Mouse (Mus musculus) frontal cortex, postnatal 10 days (tissue): ENCODE results near the gene Zfp827.

Experiments
- DNase-seq, 2 experiments: peaks; one replicate each; pipeline ENCODE4 v3.0.0; 2022; ENCODE audit warnings: low spot score in 2 of 2, mixed read lengths in 1 of 2

The Zfp827 gene

DNA sequence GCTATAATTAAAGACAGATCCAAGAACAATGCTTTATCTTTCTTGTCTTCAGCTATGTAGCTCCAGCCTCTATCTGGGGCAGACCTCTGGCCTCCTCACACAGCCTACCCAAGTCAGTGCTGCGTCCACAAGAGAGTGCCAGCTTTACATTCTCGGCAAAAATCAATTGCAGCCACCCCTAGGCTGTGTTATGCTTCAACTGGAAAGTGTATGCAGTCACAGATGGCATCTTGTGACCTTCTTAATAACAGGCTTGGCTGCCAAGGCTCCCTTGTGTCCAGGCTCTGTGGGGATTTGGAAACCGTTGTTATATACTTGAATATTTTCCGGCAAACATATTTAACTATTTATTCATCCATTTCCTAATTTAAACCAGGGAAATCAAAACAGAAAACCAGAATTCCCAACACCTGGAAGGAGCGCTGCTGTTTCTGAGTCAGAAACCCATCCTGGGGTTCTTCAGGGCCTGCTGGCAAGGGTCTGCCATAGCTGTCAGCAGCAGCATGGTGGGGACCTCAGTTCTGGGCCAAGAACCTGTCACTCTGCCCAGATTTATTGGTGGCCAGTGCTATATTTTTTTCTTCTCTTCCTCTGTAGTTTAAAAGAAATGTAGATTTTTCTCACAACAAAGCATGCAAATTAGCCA, 194.0 kb downstream of the Zfp827 start:
- no peak for DNase-seq

DNA sequence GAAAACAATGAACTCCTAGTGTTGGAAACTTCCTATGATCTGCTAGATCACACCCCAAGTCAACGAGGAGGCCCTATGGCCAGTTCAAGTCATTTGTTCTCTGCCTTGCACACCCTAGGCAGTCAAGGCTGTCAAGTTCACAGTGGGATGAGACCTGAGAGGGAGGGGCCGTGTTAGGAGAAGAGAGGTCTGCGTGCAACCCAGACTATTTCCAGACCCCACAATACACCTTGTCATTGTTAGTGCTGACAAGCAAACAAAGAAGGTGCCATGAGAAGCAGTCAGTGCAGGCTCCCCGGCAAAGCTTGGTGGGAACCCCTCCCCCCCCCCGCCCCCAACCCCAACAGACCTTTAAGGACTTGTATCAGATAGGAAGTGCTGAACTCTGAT, 194.5 kb downstream of the Zfp827 start:
- DNase-seq, result no peak

DNA sequence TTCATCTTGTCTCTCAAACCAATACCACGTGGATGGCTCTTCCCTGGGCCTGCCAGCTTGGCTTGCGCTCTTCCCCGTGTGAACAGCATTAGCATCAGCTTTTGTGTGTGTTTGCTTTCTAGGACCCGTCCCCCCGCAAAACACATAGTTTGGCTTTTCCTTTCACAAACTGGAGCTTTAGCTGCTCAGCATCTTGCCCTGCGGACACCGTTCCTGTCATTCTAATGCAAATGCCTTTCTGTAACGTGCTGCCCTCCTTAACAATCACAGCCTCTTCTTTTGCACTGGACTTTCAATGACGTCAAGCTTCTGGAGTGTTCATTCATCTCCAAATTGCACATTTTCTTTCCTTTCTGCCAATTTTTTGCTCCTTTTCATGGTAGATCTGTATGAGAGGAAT, 196.1 kb downstream of the Zfp827 start:
- DNase-seq, result no peak

DNA sequence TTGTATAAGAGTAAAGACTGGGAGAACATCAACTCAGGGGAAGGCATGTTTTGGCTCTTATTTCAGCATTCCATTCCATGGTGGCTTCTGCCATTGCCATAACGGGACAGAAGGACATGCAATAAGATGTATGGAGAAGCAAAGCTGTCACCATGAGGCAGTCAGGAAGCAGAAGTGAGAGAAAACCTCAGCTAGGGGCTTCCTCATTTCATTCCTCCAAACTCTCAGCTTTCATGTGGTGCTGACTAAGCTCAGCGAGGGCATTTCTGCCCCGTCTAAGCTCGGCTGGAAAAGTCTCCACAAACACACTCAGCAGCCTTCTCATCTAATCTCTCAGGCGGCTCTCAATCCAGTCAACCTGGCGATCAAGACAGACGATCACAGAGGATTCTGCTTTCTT, 197.3 kb downstream of the Zfp827 start:
- DNase-seq, result no peak

DNA sequence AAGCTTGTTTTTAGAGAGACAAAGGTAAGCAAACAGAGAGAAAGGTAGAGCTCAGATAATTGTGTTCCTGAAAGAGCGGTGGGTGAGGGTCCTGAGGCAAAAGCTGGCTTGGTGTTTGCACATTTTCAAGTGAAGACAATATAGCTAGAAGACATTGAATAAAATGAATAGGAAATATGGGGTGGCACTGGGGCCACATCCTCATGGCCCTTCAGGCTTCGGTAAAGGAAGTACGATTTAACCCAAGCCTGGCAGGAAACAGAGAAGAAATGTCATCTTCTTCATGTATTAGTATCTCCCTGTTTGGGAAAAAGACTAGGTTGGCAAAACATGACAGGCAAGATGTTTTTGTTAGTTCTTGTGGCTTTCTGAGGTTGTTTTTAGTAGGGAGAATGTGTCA, 197.8 kb downstream of the Zfp827 start:
- no peak for DNase-seq

DNA sequence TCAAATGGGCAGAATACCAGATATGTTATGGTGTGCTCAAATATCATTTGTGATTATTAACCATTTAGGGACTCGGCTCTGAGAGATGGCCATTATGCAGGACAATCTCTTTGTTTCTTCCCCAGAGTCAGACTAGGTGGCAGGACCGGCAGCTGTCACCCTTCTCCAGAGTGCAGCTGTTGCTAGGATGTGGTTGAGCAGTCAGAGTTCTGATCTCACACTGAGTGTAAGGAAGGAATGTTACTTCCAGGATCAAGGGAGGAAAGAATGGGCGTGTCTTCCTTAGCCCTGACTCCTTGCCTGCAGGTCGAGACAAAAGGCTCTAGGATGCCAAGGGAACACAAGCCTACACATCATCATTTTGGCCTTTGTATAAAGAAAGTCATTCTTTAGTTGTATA, 199.0 kb downstream of the Zfp827 start:
- DNase-seq, result no peak

DNA sequence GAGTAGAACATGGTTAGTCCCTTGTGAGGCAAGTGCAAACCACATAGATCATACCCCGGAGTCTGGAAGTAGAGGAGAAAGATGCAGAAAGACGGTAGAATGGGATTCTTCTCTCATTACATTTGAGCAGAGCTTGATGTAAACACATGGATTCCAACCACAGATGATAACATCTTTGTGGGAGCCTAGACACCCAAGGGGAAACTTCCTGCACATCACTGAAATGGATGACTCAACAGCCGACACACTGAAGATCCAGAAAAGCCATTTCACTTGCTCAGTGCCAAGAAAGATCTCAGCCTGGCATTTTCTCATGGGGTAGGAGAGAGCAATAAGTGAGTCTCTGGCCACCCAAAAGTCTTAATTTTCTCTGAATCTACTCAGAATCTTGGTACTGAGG, 199.7 kb downstream of the Zfp827 start:
- no peak for DNase-seq

DNA sequence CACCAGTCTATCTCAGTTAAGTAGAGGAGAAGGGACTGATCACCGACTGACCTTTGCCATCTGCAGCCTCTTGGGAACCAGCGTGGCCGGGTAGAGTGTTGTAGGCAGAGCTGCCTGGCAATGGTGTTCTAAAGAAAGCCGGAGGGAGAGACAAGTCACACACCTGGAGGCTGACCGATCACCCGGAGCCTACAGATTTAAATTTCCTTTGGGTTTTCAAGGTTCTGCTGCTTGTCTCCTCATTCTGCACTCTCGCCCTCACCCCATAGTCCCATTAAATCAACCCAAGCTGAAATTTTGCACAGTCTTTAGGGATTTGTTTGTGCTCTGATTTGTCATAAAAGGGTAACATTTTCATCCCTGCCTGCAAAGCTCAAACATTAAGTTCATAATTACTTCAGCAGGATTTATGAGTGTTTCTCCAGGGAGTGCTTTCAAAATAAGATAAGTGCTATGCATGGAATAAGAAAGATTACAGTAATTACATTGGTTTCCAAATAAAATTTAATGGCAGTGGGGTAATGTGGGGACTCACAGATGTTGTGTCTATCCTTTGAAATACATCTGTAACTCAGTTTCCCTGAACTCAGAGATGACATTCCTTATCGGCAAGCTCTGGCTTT, 201.1 kb downstream of the Zfp827 start:
- DNase-seq, result no peak

DNA sequence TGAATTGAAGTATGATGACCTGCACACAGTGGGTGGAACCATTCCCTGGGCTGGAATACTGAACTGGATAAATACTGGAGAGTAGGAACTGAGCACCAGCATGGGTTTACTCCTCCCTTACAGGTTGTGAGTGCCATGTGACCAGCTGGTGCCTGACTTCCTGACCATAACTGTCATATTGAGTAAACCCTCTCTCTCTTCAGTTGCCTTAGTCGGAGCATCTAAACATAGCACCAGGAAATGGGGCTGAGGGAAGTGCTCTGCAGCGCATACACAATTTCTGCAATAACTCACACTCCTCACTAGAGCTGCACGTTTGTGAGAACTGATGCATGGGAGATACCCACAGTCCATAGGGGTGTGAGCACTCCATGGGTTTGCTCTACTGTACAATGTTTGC, 211.1 kb downstream of the Zfp827 start:
- DNase-seq, result no peak

DNA sequence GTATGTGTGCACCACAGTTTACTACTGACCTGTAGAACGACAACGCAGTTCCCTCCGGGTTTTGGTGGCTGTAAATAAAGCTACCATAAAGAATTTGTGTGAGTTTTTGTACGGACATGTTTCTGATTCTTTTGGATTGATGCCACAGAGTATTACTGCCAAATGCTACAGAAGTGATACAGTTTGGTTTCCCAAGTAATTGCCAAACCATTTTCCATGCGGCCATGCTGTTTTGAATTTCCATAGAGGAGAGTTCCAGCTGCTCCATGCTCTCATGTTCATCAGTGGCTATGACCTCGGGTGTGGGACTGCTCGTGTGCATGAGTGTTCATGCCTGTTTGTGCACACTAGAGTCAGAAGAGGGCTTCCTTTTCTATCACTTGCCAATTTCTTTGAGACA, 211.8 kb downstream of the Zfp827 start:
- no peak for DNase-seq
